Mouse (Mus musculus): Measurements from ENCODE around the gene Smarca4. TPM values are rescaled to one million over a fixed set of nuclear protein-coding genes. Genes with fewer than 3 reads are reported as not detected.

Smarca4 gene
- 74.6 and 83.2 TPM in 2 replicates for polyA plus RNA-seq (2015; fragmentation: Nextera tagmentation; extraction: Ambion mirVana)

DNA sequence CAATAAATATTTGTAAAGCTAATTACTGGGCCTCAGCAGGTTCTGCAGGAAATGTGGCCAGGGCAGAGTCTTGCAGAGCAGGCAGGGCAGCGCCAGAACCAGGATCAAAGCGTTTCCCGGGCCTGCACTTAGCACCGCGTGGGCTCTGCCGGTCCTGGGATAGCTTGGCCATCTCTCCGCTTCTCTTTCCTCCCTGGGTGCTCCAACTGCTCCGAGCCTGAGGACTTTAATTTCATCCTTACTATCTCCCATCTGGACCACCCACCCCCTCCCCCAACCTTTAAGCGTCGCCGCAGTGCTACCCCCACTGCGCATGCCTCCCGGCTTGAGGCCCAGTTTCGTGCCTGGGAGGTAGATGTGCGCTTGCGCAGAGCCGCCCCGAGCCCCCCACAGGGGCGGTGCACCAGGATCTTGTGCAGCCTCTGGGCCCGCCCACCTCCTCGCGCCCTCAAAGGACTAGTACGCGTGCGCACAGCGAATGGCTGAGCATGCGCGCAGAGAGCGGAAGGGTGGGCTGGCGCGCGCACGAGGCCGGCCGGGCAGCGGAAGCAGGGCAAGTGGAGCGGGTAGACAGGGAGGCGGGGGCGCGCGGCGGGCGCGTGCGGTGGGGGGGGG lies at the start of gene Smarca4:
TSS of gene Smarca4 (plus strand) at position 553 of the 615 bp plus-strand sequence.
- ATAC-seq (ENCODE audit: borderline replicate concordance, extremely low read depth, low FRiP score, low TSS enrichment), result peak; percentile 96
- WGBS, result under 1% methylated on average over 26 of the region's 45 CpGs
- Histone ChIP-seq H3K4me3 (peak within 1 kb of the TSS; percentile 81), H3K4me2 (peak within 1 kb of the TSS; percentile 79), H3K9ac (peak within 1 kb of the TSS; percentile 83), H3K9me3 (no peaks in the 10 kb centered on the region), H3K27ac (peak within 1 kb of the TSS; percentile 98), H3K4me1 (peaks cover 19% of the 10 kb centered on the region), H3K27me3 (no peaks in the 10 kb centered on the region), H3K36me3 (no peaks in the 10 kb centered on the region)

DNA sequence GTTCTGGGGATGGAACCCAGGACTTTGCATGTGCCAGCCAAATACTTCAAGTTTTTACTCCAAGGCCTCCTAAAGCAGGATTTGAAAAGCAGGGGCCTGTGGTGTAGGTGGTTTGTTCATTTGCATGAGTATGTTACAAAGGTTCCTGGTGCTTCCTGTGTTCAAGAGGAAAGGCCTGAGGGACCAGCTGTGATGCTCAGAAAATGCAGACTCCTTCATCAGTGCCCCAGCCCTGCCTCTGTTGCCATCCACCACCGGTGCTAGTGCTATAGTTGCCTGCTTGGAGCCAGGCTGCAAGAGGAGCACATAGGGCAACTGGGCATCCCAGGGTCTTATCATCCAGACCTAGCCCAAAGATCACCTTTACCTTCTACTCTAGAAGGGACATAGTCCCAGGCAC lies 49.4 kb upstream of the Smarca4 start:
- Histone ChIP-seq H3K27me3 (no peaks in the 10 kb centered on the region), H3K4me3 (no peak overlapping the region), H3K27ac (no peak overlapping the region), H3K36me3 (peaks cover 27% of the 10 kb centered on the region), H3K4me1 (peaks cover 4% of the 10 kb centered on the region; the same call in 1 of the 2 replicates), H3K9me3 (no peaks in the 10 kb centered on the region), H3K4me2 (no peak overlapping the region), H3K9ac (no peak overlapping the region)
- WGBS, result 94% methylated on average over 1 of the region's 1 CpGs
- no peak for ATAC-seq (ENCODE audit: borderline replicate concordance, extremely low read depth, low FRiP score, low TSS enrichment)

DNA sequence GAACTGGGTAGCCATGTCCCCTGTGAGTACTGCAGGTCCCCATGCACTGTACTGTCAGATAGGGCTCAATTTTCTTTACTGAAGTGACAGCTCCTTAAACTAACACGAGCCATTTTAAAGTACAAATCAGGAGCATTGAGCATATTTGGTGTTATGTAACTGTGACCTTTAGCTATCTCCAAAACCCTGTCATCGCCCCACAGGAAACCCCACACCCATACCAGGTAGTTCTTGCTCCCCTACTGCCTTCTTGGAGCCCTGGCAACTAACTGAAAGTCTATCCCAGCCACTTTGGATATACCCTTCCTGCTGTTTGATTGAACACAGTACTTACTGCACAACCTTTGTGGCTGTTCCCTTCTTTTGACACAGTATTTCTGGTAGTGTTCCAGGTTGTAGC lies 48.9 kb upstream of the Smarca4 start:
- Histone ChIP-seq H3K27me3 (no peaks in the 10 kb centered on the region), H3K9me3 (no peaks in the 10 kb centered on the region), H3K36me3 (peaks cover 32% of the 10 kb centered on the region), H3K27ac (no peak overlapping the region), H3K9ac (no peak overlapping the region), H3K4me1 (peaks cover 4% of the 10 kb centered on the region; the same call in 1 of the 2 replicates), H3K4me3 (no peak overlapping the region), H3K4me2 (no peak overlapping the region)
- ATAC-seq (ENCODE audit: borderline replicate concordance, extremely low read depth, low FRiP score, low TSS enrichment), result no peak
- 81% methylated on average over 2 of the region's 2 CpGs for WGBS

DNA sequence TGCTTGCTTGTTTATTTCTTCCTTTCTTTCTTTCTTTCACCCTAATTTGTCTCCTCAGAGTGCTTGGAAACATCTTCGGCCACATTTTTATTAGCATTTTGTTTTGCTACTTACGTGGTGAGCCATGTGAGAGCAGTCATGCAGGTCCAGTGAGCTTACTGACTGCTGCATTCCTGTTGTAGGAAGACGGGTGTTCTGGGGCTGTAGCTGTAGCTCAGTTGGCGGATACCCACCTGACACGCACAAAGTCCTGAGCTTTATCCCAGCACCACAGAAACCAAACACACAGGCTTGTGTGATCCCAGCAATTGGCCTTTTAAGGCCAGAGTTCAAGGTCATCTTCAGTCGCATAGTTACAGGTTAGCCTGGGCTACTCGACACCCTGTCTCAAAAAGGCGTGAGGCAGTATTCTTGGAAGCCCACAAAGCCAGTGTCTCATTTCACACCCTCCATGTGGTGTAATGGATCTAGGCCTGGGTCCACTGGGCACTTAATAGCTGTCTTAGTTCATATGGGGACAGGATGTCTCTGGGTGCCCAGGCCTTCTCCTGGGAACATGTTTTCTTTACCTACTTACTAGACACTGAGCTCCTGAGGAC lies 47.2 kb upstream of the Smarca4 start:
- Histone ChIP-seq H3K27ac (no peak overlapping the region), H3K9me3 (no peaks in the 10 kb centered on the region), H3K36me3 (peaks cover 42% of the 10 kb centered on the region), H3K4me1 (peaks cover 4% of the 10 kb centered on the region; the same call in 1 of the 2 replicates), H3K4me2 (no peak overlapping the region), H3K27me3 (no peaks in the 10 kb centered on the region), H3K4me3 (no peak overlapping the region), H3K9ac (no peak overlapping the region)
- ATAC-seq (ENCODE audit: borderline replicate concordance, extremely low read depth, low FRiP score, low TSS enrichment), result no peak
- 87% methylated on average over 8 of the region's 8 CpGs for WGBS

DNA sequence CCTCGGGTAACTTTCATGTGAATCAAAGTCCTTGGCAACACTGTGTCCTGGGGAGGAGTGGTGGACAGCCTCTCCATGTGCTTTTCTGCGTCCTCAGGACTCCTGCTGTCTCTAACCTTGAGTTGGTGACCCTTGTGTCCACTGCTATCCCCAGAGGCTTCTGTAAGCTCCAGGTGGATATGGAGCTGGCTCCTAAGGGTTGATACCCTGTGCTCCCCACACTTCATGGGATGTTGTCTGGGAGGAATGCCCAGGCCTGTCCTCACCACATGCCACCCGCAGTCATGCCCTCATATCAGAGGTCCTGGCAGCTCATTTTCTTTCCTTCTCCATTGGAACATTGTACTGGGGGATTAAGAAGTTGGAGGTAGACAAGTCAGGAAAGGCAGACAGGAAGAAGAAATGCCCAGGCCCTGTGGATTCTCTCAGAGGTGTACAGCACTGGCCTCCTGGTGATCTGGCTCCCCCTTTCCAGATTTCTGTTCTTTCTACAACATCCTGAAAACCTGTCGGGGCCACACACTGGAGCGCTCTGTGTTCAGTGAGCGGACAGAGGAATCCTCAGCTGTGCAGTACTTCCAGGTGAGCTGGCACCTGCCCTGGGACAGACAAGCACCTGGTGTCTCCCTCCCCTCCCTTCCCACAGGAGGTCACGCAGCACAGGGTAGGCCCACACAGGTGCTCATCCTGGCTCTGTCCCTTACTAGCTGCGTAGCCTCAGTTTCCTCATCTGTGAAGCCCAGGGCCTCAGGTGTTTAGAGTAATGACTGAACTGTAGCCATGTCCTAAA lies 41.8 kb upstream of the Smarca4 start:
- no peaks in the 10 kb centered on the region for H3K27me3 ChIP-seq
- no peak for ATAC-seq (ENCODE audit: borderline replicate concordance, extremely low read depth, low FRiP score, low TSS enrichment)
- no peak overlapping the region for H3K9ac ChIP-seq
- H3K27ac ChIP-seq, result no peak overlapping the region
- H3K9me3 ChIP-seq, result no peaks in the 10 kb centered on the region
- H3K4me2 ChIP-seq, result no peak overlapping the region
- peaks cover 86% of the 10 kb centered on the region for H3K36me3 ChIP-seq
- H3K4me1 ChIP-seq, result no peaks in the 10 kb centered on the region
- 91% methylated on average over 8 of the region's 8 CpGs for WGBS
- no peak overlapping the region for H3K4me3 ChIP-seq

DNA sequence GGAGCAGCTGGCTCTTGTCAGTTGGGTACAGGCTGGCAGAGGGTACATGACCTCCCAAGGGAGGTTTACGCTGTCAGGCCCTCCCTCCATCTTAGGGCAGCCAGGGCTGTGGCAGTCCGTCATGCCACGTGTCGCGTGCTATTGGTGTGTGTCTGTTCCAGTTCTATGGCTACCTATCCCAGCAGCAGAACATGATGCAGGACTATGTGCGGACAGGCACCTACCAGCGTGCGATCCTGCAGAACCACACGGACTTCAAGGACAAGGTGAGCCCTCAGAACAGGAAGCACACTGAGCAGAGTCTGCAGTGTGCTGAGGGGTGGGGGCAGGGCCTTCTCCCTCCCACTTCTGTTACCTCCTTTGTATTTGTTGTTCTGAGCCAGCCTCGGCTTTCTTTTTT lies 40.7 kb upstream of the Smarca4 start:
- Histone ChIP-seq H3K9me3 (no peaks in the 10 kb centered on the region), H3K4me3 (no peak overlapping the region), H3K4me1 (no peaks in the 10 kb centered on the region), H3K27me3 (no peaks in the 10 kb centered on the region), H3K9ac (no peak overlapping the region), H3K4me2 (no peak overlapping the region), H3K36me3 (peaks cover 86% of the 10 kb centered on the region), H3K27ac (no peak overlapping the region)
- WGBS, result 92% methylated on average over 10 of the region's 10 CpGs
- ATAC-seq (ENCODE audit: borderline replicate concordance, extremely low read depth, low FRiP score, low TSS enrichment), result no peak

DNA sequence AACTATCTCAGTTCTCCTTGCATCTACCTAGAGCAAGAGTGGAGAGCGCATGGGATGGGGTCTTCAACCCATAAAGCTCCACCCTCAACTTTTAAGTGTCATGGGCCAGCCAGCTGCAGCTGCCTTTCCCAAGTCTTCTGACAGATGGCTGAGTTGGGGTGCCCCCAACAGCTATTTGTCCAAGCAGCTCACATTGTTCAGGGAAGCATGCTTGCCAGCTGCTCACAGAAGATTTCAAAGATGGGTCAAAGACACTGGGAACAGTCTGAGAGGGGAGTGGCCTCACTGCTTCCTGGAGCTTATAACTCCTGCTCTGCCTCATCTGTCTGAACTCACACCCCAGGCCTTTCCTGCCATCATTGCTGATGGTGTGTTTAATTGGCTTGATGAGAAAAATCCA lies 39.7 kb upstream of the Smarca4 start:
- WGBS, result 95% methylated on average over 1 of the region's 1 CpGs
- peaks cover 86% of the 10 kb centered on the region for H3K36me3 ChIP-seq
- no peak for ATAC-seq (ENCODE audit: borderline replicate concordance, extremely low read depth, low FRiP score, low TSS enrichment)

DNA sequence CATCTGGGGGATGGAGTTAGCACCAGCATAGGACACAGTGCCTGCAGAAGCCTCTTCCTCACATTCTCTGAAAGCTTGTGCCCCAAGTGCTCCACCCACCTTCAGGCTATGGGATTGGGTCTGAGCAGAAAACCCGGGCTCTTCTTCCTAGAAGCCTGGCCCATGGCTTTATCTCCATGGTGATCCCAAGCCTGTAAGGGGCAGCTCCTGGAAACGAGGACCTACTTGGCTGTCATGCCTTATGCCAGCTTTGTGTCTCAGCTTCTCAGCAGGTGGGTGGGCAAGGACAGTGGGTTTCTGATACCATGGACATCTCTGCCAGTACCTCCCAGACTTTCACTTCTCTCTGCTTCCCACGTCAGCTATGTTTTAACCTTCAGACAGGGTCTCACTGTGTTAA lies 37.7 kb upstream of the Smarca4 start:
- WGBS, result 73% methylated on average over 3 of the region's 3 CpGs
- no peaks in the 10 kb centered on the region for H3K27me3 ChIP-seq
- no peak for ATAC-seq (ENCODE audit: borderline replicate concordance, extremely low read depth, low FRiP score, low TSS enrichment)
- H3K4me2 ChIP-seq, result no peak overlapping the region
- H3K4me1 ChIP-seq, result no peaks in the 10 kb centered on the region
- H3K9ac ChIP-seq, result no peak overlapping the region
- H3K27ac ChIP-seq, result no peak overlapping the region
- peaks cover 89% of the 10 kb centered on the region for H3K36me3 ChIP-seq
- no peak overlapping the region for H3K4me3 ChIP-seq
- H3K9me3 ChIP-seq, result no peaks in the 10 kb centered on the region

More for the DNA sequence above, 39.7 kb upstream of the Smarca4 start:
- Histone ChIP-seq H3K4me1 (no peaks in the 10 kb centered on the region), H3K27ac (no peak overlapping the region), H3K9ac (no peak overlapping the region), H3K9me3 (no peaks in the 10 kb centered on the region), H3K4me3 (no peak overlapping the region), H3K4me2 (no peak overlapping the region), H3K27me3 (no peaks in the 10 kb centered on the region)

DNA sequence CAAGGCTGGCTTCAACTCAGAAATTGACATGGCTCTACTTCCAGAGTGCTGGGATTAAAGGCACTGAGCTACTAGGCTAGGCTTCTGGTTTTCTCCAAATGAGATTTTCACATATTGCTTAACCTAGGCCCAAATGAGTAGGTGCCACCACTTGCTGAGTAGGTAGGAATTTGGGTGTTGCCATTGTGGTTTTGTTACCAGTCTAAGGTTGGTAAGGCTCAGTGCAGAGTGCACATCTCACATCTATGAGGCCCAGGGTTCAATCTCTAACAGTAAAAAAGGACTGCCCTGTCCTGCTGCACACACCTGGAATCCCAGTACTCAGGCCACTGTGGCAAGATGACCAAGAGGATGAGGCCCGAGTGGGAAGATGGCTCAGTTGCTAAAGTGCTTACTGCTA lies 30.6 kb upstream of the Smarca4 start:
- H3K36me3 ChIP-seq, result peaks cover 96% of the 10 kb centered on the region
- H3K27ac ChIP-seq, result no peak overlapping the region
- no peak overlapping the region for H3K9ac ChIP-seq
- no peak overlapping the region for H3K4me2 ChIP-seq
- WGBS, result 78% methylated on average over 1 of the region's 1 CpGs
- H3K27me3 ChIP-seq, result no peaks in the 10 kb centered on the region
- H3K4me1 ChIP-seq, result no peaks in the 10 kb centered on the region
- ATAC-seq (ENCODE audit: borderline replicate concordance, extremely low read depth, low FRiP score, low TSS enrichment), result no peak
- H3K4me3 ChIP-seq, result no peak overlapping the region
- H3K9me3 ChIP-seq, result no peaks in the 10 kb centered on the region

DNA sequence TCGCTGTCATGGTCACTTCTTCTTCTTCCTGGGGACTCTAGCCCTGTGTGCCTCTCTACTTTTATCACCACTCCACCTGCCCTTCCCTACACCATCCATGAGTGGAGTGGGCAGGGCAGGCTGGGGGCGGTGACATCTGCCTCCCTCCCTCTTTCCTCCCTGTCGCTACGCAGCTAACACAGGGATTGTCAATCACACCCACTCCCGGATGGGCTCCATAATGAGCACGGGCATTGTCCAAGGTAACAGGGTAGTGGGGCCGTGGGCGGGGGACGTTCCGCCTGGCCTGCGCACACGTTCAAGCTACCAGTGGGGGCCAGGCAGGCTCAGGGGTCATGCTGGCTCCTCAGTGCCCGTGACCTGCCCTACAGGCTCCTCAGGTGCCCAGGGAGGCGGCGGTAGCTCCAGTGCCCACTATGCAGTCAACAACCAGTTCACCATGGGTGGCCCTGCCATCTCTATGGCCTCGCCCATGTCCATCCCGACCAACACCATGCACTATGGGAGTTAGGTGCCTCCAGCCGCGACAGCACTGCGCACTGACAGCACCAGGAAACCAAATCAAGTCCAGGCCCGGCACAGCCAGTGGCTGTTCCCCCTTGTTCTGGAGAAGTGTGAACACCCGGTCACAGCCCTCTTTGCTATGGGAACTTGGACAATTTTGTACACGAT lies 28.2 kb upstream of the Smarca4 start:
- no peak overlapping the region for H3K4me2 ChIP-seq
- ATAC-seq (ENCODE audit: borderline replicate concordance, extremely low read depth, low FRiP score, low TSS enrichment), result no peak
- H3K9me3 ChIP-seq, result no peaks in the 10 kb centered on the region
- WGBS, result 89% methylated on average over 21 of the region's 23 CpGs
- H3K27ac ChIP-seq, result no peak overlapping the region
- no peak overlapping the region for H3K9ac ChIP-seq
- H3K27me3 ChIP-seq, result no peaks in the 10 kb centered on the region
- peaks cover 72% of the 10 kb centered on the region for H3K36me3 ChIP-seq
- no peak overlapping the region for H3K4me3 ChIP-seq
- H3K4me1 ChIP-seq, result peaks cover 10% of the 10 kb centered on the region

DNA sequence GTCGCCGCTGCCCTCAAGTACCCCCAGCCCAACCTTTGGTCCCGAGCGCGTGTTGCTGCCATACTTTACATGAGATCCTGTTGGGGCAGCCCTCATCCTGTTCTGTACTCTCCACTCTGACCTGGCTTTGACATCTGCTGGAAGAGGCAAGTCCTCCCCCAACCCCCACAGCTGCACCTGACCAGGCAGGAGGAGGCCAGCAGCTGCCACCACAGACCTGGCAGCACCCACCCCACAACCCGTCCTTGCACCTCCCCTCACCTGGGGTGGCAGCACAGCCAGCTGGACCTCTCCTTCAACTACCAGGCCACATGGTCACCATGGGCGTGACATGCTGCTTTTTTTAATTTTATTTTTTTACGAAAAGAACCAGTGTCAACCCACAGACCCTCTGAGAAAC lies 27.6 kb upstream of the Smarca4 start:
- Histone ChIP-seq H3K9me3 (no peaks in the 10 kb centered on the region), H3K36me3 (peaks cover 67% of the 10 kb centered on the region), H3K9ac (no peak overlapping the region), H3K27ac (no peak overlapping the region), H3K4me3 (no peak overlapping the region), H3K4me2 (no peak overlapping the region), H3K27me3 (no peaks in the 10 kb centered on the region), H3K4me1 (peaks cover 10% of the 10 kb centered on the region)
- ATAC-seq (ENCODE audit: borderline replicate concordance, extremely low read depth, low FRiP score, low TSS enrichment), result no peak
- WGBS, result 86% methylated on average over 8 of the region's 8 CpGs

DNA sequence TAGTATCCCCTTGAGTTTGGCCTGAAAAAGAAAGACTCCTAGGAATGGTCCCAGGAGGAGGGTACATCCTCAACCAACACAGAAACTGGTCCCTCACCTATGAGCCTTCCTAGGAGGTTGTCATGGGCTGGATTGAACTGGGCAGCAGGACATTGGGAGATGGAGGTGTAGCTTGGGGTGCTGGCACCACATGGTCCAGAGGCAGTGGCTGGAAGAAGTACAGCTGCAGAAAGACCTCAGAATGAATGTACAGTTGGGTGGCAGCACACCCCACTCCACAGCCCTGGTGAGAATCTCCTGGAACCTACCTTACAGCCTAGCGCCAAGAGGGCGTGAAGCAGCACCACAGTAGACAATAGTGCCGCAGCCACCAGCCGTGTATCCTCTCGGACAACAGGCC lies 26.4 kb upstream of the Smarca4 start:
- Histone ChIP-seq H3K4me1 (peaks cover 21% of the 10 kb centered on the region), H3K27ac (no peak overlapping the region), H3K9me3 (no peaks in the 10 kb centered on the region), H3K27me3 (no peaks in the 10 kb centered on the region), H3K4me3 (no peak overlapping the region), H3K4me2 (no peak overlapping the region), H3K36me3 (peaks cover 56% of the 10 kb centered on the region), H3K9ac (no peak overlapping the region)
- ATAC-seq (ENCODE audit: borderline replicate concordance, extremely low read depth, low FRiP score, low TSS enrichment), result no peak
- WGBS, result 92% methylated on average over 5 of the region's 5 CpGs
